Mouse (Mus musculus) spleen, adult 10 weeks (tissue): ENCODE data around the gene Rps9. TPM values are rescaled to one million over a fixed set of nuclear protein-coding genes. Genes with fewer than 3 reads are reported as not detected.

Experiments
- polyA plus RNA-seq: library from polyadenylated mRNA; stranded (reverse); fragments of 350-450 nt; fragmentation: Illumina TruSeq; extraction: RNeasy Lipid Tissue Mini Kit (QIAGEN cat#74804); gene quantifications from one replicate; pipeline ENCODE4 v1.2.3, GENCODE M21; 2015; ENCODE audit warnings: low replicate concordance; ENCODE audit not compliant: insufficient read depth

Rps9 gene
- polyA plus RNA-seq = 949 TPM

DNA sequence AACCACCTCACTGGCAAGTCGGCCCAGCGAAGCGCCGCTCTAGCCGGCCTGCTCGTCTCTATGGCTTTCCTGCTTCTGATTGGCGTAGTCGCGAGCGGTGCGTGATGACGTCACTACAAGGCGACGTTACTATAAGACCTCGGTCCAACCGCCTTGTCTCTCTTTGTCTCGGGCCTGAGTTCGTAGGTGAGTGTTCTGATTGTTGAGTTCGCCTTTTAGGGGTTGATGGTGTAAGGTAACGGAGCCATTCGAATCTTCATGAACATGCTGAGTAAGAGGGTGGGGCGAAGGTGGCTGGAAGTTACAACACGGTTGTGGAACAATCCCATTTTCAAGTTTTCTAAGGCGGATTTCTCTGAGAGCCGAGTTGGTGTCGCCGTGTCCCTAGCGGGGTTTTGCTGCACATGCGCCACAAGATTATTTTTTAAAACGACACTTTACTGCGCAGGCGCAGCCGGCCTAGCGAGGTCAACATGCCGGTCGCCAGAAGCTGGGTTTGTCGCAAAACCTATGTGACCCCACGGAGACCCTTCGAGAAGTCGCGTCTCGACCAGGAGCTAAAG is at the start of gene Rps9:
Gene Rps9 (plus strand): TSS at position 115 of the 563 bp plus-strand sequence.

DNA sequence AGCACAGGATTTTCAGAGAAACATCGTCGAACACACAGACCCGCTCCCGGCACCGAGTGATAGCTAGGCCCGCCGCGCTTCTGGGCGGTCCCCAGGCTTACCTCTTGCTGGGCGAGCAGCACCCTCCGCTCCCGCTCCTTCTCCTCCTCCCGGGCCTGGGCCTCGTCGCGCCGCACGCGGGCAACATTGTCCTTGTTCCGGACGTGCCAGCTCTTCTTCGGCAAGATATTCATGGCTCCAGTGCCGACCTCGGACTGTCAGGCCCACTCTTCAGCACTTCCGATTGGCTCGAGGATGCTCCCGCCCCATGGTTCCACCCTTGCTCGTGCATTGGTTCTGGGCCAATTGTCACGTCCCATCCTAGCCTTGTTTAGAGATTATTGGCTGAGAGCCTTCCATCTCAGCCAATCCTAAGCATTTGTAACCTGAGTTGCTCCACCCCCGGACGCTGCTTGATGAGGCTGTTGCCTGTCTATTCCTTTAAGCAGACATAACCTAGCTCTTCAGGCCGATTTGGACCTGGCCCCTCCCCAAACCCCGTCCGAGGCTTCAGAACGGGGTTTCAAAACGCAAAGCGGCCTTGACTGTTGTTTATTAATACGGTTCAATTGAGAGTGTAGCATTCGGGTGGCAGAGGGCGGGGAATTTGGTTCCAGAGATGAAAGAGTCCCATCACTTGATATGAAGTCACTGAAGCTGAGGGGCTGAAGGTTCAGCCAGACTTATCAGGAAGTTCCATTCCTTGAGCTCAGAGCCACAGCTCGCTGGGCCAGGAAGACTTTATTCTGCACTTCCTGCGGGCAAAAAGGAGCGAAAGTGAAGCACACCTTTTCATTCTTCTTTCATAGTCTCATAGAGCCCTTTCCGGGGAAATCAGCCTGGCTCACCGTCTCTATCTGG is 38.3 kb upstream of the Rps9 start, which contains the start of gene Leng1:
Gene Leng1 (minus strand): TSS at position 626 of the 900 bp plus-strand sequence.

DNA sequence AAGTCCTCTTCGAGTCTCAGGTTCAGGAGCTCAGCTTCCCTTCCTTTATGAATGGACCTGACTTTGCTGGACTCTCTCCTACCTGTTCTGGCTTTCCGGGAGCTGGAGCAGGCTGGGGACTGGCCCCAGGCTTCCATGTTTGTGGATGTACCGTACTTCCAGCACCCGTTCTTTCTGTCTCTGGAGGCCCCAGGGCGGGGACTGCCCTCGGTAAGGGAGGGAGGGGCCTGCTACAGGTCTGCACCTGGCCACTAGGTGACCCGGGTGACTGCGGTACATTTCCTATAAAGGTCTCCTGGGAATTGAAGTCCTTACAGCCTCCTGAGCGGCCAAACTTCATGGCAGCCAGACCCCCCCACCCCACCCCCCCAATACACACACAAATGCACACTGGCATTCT is 26.5 kb upstream of the Rps9 start, which contains the start of gene Tmc4:
Gene Tmc4 (minus strand): TSS at position 212 of the 400 bp plus-strand sequence.

GRCm38 (mm10) chr7:3692382-3692986 is 11.3 kb upstream of the Rps9 start, which contains the start of gene Tsen34:
Gene Tsen34, plus strand, starts transcription at chr7:3692863.

DNA sequence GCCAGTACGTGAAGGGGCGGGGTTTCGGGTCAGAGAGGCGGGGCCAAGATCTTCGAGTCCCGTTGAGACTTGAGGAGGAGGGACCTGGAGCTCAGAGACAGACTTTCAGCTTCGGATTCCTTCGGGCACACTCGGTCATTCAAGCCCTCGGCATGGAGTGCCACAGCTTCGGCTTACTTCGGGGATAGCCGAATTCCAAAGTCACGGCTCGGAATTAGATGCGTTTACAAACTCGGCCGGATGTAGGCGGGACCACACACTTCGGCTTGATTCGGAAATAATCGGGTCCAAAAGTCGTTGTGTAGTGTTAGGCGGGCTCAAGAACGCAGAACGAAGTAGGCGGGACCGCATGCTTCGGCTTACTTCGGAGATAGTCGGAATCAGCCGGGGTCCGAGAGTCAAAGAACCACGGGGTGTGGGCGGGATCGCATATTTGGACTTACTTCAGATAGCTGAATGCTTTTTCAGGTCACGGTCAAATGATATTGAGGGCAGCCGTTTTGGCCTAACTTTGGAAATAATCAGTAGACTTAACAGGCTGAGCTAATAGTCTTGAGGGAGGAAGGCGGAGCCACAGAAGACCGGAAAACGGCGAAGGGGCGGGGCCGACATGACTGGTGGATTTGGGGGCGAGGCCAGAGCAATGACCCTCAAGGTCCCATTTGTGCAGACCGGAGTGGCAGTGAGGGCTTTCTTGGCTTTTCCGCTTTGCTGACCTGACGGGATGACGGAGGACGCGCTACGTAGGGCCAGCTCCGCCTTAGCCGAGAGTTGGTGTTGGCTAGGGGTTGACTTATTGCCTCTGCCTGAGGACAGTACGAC is 10.6 kb upstream of the Rps9 start, which contains the start of gene Mboat7:
Gene Mboat7 (minus strand): TSS at position 537 of the 822 bp plus-strand sequence.

DNA sequence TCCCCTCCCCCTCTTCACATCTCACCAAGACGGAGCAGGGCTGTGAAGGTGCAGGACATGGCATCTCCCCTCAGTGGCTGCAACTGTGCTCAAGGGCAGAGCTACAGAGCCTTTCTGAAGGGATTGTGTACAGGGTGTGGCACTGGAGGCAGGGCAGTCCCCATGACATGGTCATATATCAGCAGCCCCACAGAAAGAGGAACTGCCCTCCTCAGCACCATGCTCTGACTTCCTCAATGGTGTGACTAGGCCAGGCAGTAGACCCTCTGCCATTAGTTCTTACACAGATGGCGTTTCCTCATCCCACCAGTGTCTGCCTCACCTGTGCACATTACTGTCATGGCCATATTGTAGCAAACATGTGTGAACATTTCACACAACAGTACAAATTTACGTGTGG is 16.5 kb downstream of the Rps9 start, which contains the start of gene Pirb:
Gene Pirb (minus strand): TSS at position 124 of the 400 bp plus-strand sequence.

Other genes starting within 250 kb of the Rps9 start
- gene Tarm1, start 201.4 kb upstream of the Rps9 start, polyA plus RNA-seq = 1.7 TPM
- gene Oscar, start 87.8 kb upstream of the Rps9 start, polyA plus RNA-seq = not detected
- 196 TPM for gene Ndufa3, start 86.6 kb upstream of the Rps9 start, polyA plus RNA-seq
- gene Tfpt, start 74.1 kb upstream of the Rps9 start, polyA plus RNA-seq = 14.9 TPM
- gene Prpf31, start 74.0 kb upstream of the Rps9 start, polyA plus RNA-seq = 53.4 TPM
- 58.3 TPM for gene Cnot3, start 58.7 kb upstream of the Rps9 start, polyA plus RNA-seq
- gene Leng1, start 38.2 kb upstream of the Rps9 start, polyA plus RNA-seq = 7.1 TPM
- gene Tmc4, start 26.4 kb upstream of the Rps9 start, polyA plus RNA-seq = 16.0 TPM
- gene Tsen34, start 11.1 kb upstream of the Rps9 start, polyA plus RNA-seq = 8.9 TPM
- 44.1 TPM for gene Mboat7, start 10.5 kb upstream of the Rps9 start, polyA plus RNA-seq
- gene Pirb, start 16.4 kb downstream of the Rps9 start, polyA plus RNA-seq = 136 TPM
- gene Gm15448, start 121.7 kb downstream of the Rps9 start, polyA plus RNA-seq = 8.1 TPM
- gene Pira2, start 141.1 kb downstream of the Rps9 start, polyA plus RNA-seq = 51.2 TPM
- 9.4 TPM for gene Gm14548, start 194.1 kb downstream of the Rps9 start, polyA plus RNA-seq
- gene Lilra6, start 211.5 kb downstream of the Rps9 start, polyA plus RNA-seq = 14.6 TPM